28 mouse cellular contexts compared by ENCODE assay signal in the genomic region with DNA sequence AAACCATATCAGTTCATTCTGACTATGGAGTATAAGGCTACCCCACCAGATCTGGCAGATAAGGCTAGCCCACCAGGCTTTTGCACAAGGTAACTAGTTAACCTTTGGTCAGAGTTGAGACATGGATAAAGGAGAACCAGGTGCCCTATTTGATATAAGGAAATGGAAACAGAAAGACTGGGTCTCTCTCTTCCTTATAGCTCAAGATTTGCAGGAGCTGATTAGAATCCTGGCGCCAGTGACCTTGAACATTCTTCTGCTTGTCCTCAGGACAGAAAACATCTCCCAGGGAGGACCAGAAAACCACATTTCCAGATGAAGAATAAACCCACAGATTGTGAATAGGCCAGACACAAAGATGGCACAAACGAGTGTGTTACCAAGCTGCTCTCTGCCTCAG.
DNase-seq lines count a peak whose midpoint lies in the region; ATAC-seq and TF ChIP-seq lines count a peak whose summit lies in the region.
"Had no signal": no experiment of that assay in that cellular context is flagged by ENCODE, and none has a peak within 500 bp of the region (broad histone marks: within the 10 kb centered on the region; RNA-seq: fewer than 3 reads in every experiment).

No protein-coding gene starts in this region.

- H3K4me3 ChIP-seq in heart, embryonic 12.5 days = no peak overlapping the region
- no peak overlapping the region for H3K4me3 ChIP-seq in intestine, embryonic 15.5 days (replicated peaks)
- no peak overlapping the region for H3K4me3 ChIP-seq in liver, embryonic 14.5 days (ENCODE audit: insufficient read depth in 1 of 2, low read depth in 2 of 2, low read length in 2 of 2)
- H3K4me3 ChIP-seq in stomach, embryonic 16.5 days (replicated peaks; ENCODE audit: low read length) = no peak overlapping the region
- no peak overlapping the region for H3K4me3 ChIP-seq in kidney, embryonic 14.5 days (ENCODE audit: low read length)
- no peak overlapping the region for H3K4me3 ChIP-seq in lung, postnatal 0 days (ENCODE audit: low read depth, low read length)
- H3K4me3 ChIP-seq: embryonic facial prominence, embryonic 13.5 days; heart, embryonic 15.5 days; hindbrain, embryonic 13.5 days; limb, embryonic 13.5 days; midbrain, embryonic 10.5 days had no signal

- no peaks in the 10 kb centered on the region for H3K27me3 ChIP-seq in heart, embryonic 12.5 days (replicated peaks)
- H3K27me3 ChIP-seq in intestine, embryonic 15.5 days (replicated peaks) = no peaks in the 10 kb centered on the region
- no peaks in the 10 kb centered on the region for H3K27me3 ChIP-seq in liver, embryonic 14.5 days (ENCODE audit: control insufficient read depth, insufficient read depth, low read length)
- no peaks in the 10 kb centered on the region for H3K27me3 ChIP-seq in stomach, embryonic 16.5 days (ENCODE audit: control insufficient read depth, insufficient read depth, low read length)
- H3K27me3 ChIP-seq in kidney, embryonic 14.5 days (ENCODE audit: control insufficient read depth, insufficient read depth, low read length) = no peaks in the 10 kb centered on the region
- H3K27me3 ChIP-seq in lung, postnatal 0 days (replicated peaks; ENCODE audit: insufficient read depth, low read length) = no peaks in the 10 kb centered on the region
- H3K27me3 ChIP-seq: embryonic facial prominence, embryonic 13.5 days; heart, embryonic 15.5 days; hindbrain, embryonic 13.5 days; limb, embryonic 13.5 days had no signal

- no peak for TF ChIP-seq EP300 in liver, embryonic 14.5 days (IDR thresholded peaks at IDR 0.05; ENCODE audit: low read depth)
- TF ChIP-seq EP300 in lung, postnatal 0 days (IDR thresholded peaks at IDR 0.05) = no peak

- intact Hi-C loops in heart, postnatal 25 days (cut with DNase I) = no loop called here

- no peaks in the 10 kb centered on the region for H3K9me3 ChIP-seq in heart, embryonic 12.5 days (replicated peaks)
- no peaks in the 10 kb centered on the region for H3K9me3 ChIP-seq in intestine, embryonic 15.5 days
- no peaks in the 10 kb centered on the region for H3K9me3 ChIP-seq in liver, embryonic 14.5 days (ENCODE audit: control insufficient read depth, low read length)
- no peaks in the 10 kb centered on the region for H3K9me3 ChIP-seq in stomach, embryonic 16.5 days (replicated peaks; ENCODE audit: control insufficient read depth, low read length)
- H3K9me3 ChIP-seq in kidney, embryonic 14.5 days (ENCODE audit: control insufficient read depth, low read length) = no peaks in the 10 kb centered on the region
- no peaks in the 10 kb centered on the region for H3K9me3 ChIP-seq in lung, postnatal 0 days (ENCODE audit: low read length)
- H3K9me3 ChIP-seq: embryonic facial prominence, embryonic 13.5 days; heart, embryonic 15.5 days; hindbrain, embryonic 13.5 days; limb, embryonic 13.5 days; midbrain, embryonic 10.5 days had no signal

- 0 out of 2 replicates have a peak overlapping the region, but pooled peaks have one; percentile 31 for H3K27ac ChIP-seq in heart, embryonic 12.5 days (ENCODE audit: poor library complexity, severe bottlenecking)
- H3K27ac ChIP-seq in intestine, embryonic 15.5 days = peak overlapping the region; percentile 49
- H3K27ac ChIP-seq in liver, embryonic 14.5 days = peak overlapping the region; percentile 93
- H3K27ac ChIP-seq in stomach, embryonic 16.5 days (ENCODE audit: low read length) = peak overlapping the region; percentile 3
- no peak overlapping the region for H3K27ac ChIP-seq in kidney, embryonic 14.5 days (ENCODE audit: low read depth, low read length)
- no peak overlapping the region for H3K27ac ChIP-seq in lung, postnatal 0 days (ENCODE audit: low read length)
- H3K27ac ChIP-seq: embryonic facial prominence, embryonic 13.5 days; heart, embryonic 15.5 days; hindbrain, embryonic 13.5 days; kidney, postnatal 0 days; limb, embryonic 13.5 days; midbrain, embryonic 10.5 days had no signal

- no peak overlapping the region for H3K4me2 ChIP-seq in heart, embryonic 12.5 days
- H3K4me2 ChIP-seq in intestine, embryonic 15.5 days (replicated peaks) = no peak overlapping the region
- peak overlapping the region; percentile 72 for H3K4me2 ChIP-seq in liver, embryonic 14.5 days (ENCODE audit: low read depth)
- H3K4me2 ChIP-seq in stomach, embryonic 16.5 days (ENCODE audit: low read depth, low read length) = no peak overlapping the region
- no peak overlapping the region for H3K4me2 ChIP-seq in kidney, embryonic 14.5 days (replicated peaks; ENCODE audit: low read depth, low read length)
- H3K4me2 ChIP-seq in lung, postnatal 0 days (replicated peaks; ENCODE audit: low read depth, low read length) = no peak overlapping the region
- H3K4me2 ChIP-seq: embryonic facial prominence, embryonic 13.5 days; heart, embryonic 15.5 days; hindbrain, embryonic 13.5 days; limb, embryonic 13.5 days had no signal

- TF ChIP-seq CTCF in liver, embryonic 14.5 days (IDR thresholded peaks at IDR 0.05; ENCODE audit: low read depth) = no peak
- no peak for TF ChIP-seq CTCF in lung, postnatal 0 days (IDR thresholded peaks at IDR 0.05)

- peaks cover 64% of the 10 kb centered on the region for H3K4me1 ChIP-seq in heart, embryonic 12.5 days (replicated peaks)
- H3K4me1 ChIP-seq in intestine, embryonic 15.5 days (replicated peaks) = peaks cover 32% of the 10 kb centered on the region; the same call in 1 of the 2 replicates
- peaks cover 71 to 82% of the 10 kb centered on the region in 2 experiments for H3K4me1 ChIP-seq in liver, embryonic 14.5 days (replicated peaks; ENCODE audit: control insufficient read depth in 2 of 2, insufficient read depth in 2 of 2, low read length in 1 of 2)
- peaks cover 6% of the 10 kb centered on the region; the same call in 1 of the 2 replicates for H3K4me1 ChIP-seq in stomach, embryonic 16.5 days (ENCODE audit: control insufficient read depth, insufficient read depth, low read length)
- H3K4me1 ChIP-seq in kidney, embryonic 14.5 days (ENCODE audit: control insufficient read depth, insufficient read depth, low read length) = peaks cover 4% of the 10 kb centered on the region; the same call in 1 of the 2 replicates
- H3K4me1 ChIP-seq in lung, postnatal 0 days (ENCODE audit: insufficient read depth, low read depth, low read length) = no peaks in the 10 kb centered on the region
- H3K4me1 ChIP-seq: hindbrain, embryonic 13.5 days had no signal

- no peak for ATAC-seq in heart, embryonic 12.5 days (ENCODE audit: insufficient number of reproducible peaks, low FRiP score)
- ATAC-seq in intestine, embryonic 15.5 days = no peak
- no peak for ATAC-seq in liver, embryonic 14.5 days (ENCODE audit: insufficient read depth)
- ATAC-seq in stomach, embryonic 16.5 days (ENCODE audit: insufficient read depth, low FRiP score) = no peak
- no peak for ATAC-seq in kidney, embryonic 14.5 days (ENCODE audit: low FRiP score, low TSS enrichment)
- ATAC-seq in lung, postnatal 0 days = no peak
- ATAC-seq: CD4-positive, CD25-positive, alpha-beta regulatory T cell, adult 4 months; forebrain, postnatal 0 days; midbrain, embryonic 16.5 days had no signal

- no peak for DNase-seq in heart, postnatal 25 days (ENCODE audit: low spot score)
- no peak for DNase-seq in liver, embryonic 14.5 days (ENCODE audit: low read depth in 3 of 3, low spot score in 3 of 3)
- DNase-seq in testis, postnatal 10 days (ENCODE audit: low spot score) = no peak
- no peak for DNase-seq in lung, postnatal 0 days (ENCODE audit: low spot score)
- DNase-seq: adrenal gland, postnatal 25 days; cerebellum, adult 11-12 months; cerebellum, postnatal 10 days; forebrain, postnatal 0 days; gastrocnemius, postnatal 10 days; heart, postnatal 4 days; kidney, adult 18-20 months; kidney, postnatal 4 days; lung, adult 2 months; lung, postnatal 14 days; right cerebral cortex, adult 18-20 months; thymus, postnatal 14 days had no signal

- peaks cover 17% of the 10 kb centered on the region for H3K36me3 ChIP-seq in heart, embryonic 12.5 days
- no peaks in the 10 kb centered on the region; the same call in 1 of the 2 replicates for H3K36me3 ChIP-seq in intestine, embryonic 15.5 days
- no peaks in the 10 kb centered on the region for H3K36me3 ChIP-seq in liver, embryonic 14.5 days (replicated peaks; ENCODE audit: control insufficient read depth, insufficient read depth, low read depth)
- H3K36me3 ChIP-seq in stomach, embryonic 16.5 days (ENCODE audit: control insufficient read depth, insufficient read depth, low read length) = no peaks in the 10 kb centered on the region
- peaks cover 9% of the 10 kb centered on the region; the same call in 1 of the 2 replicates for H3K36me3 ChIP-seq in kidney, embryonic 14.5 days (ENCODE audit: control insufficient read depth, insufficient read depth, low read length)
- no peaks in the 10 kb centered on the region for H3K36me3 ChIP-seq in lung, postnatal 0 days (ENCODE audit: insufficient read depth, low read length)
- H3K36me3 ChIP-seq: hindbrain, embryonic 13.5 days had no signal

- no peak overlapping the region for H3K9ac ChIP-seq in heart, embryonic 12.5 days
- H3K9ac ChIP-seq in intestine, embryonic 15.5 days = no peak overlapping the region
- peak overlapping the region; percentile 34 for H3K9ac ChIP-seq in liver, embryonic 14.5 days (replicated peaks)
- no peak overlapping the region for H3K9ac ChIP-seq in stomach, embryonic 16.5 days (ENCODE audit: low read length)
- H3K9ac ChIP-seq in kidney, embryonic 14.5 days (ENCODE audit: low read depth, low read length) = no peak overlapping the region
- H3K9ac ChIP-seq in lung, postnatal 0 days (replicated peaks; ENCODE audit: low read depth) = no peak overlapping the region
- H3K9ac ChIP-seq: embryonic facial prominence, embryonic 13.5 days; forebrain, postnatal 0 days; heart, embryonic 15.5 days; hindbrain, embryonic 13.5 days; limb, embryonic 13.5 days had no signal

- WGBS in heart, embryonic 12.5 days = 86% methylated on average over 2 of the region's 2 CpGs
- 86% methylated on average over 2 of the region's 2 CpGs for WGBS in intestine, embryonic 15.5 days
- WGBS in liver, embryonic 14.5 days (ENCODE audit: insufficient replicate concordance) = 57% methylated on average over 2 of the region's 2 CpGs
- whole genome bisulfite sequencing in stomach, embryonic 16.5 days = 92% methylated on average over 2 of the region's 2 CpGs
- 95% methylated on average over 2 of the region's 2 CpGs for WGBS in kidney, embryonic 14.5 days
- WGBS in lung, postnatal 0 days = 100% methylated on average over 2 of the region's 2 CpGs

Comparison
In these comparisons a context has a peak if more than half of its experiments do, and no peak if none do; other contexts are left out.
1. H3K27ac ChIP-seq: peak in heart, embryonic 12.5 days (single experiment), intestine, embryonic 15.5 days (single experiment), liver, embryonic 14.5 days (single experiment) and stomach, embryonic 16.5 days (single experiment); none in kidney, embryonic 14.5 days (single experiment) and lung, postnatal 0 days (single experiment).